Mouse (Mus musculus): ENCODE results near the gene Gm12248. TPM values are rescaled to one million over a fixed set of nuclear protein-coding genes. Genes with fewer than 3 reads are reported as not detected.

Gene Gm12248
- polyA plus RNA-seq, 1 experiment, result not detected

DNA sequence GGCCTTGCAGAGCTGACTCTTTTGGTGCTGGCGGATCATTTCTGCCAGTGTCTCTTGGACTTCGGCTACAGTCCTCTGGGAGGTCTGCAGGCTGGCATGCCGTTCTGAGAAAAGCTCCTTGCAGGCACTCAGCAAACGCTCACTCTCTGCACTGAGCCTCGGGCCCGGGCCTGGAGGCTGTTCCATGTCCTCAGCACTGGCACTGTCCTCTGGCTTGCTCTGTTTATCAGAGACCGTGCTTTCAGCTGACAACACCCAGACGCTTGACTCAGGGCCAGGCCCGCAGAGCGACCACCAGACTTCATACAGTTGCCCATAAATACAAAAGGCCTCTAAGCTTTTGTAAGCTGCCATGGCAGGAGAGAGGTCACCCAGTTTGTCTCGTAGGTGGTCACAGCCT, 32.1 kb upstream of the Gm12248 start:
- TF ChIP-seq FLI1 (IDR thresholded peaks at IDR 0.05; ENCODE audit: low read length), result no peak
- no peak for TF ChIP-seq GATA1 (IDR thresholded peaks at IDR 0.05; ENCODE audit: borderline replicate concordance, low read length)

DNA sequence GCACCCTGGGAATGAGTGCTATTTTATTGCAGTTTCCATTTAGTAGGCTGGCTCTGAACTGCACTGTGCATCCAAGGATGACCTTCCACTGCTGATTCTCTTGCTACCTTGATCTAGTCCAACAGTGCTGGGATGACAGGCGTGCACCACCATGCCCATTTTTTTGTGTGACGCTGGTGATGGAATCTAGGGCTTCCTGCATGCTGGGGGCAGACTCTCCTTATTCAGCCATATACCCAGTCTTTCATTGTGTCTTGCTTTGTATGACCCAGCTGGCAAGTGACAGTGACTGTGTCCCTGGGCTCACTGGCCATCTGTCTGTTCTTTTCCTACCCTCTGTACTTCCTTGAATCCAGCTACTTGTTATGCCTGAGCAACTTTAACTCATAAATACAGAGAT, 30.8 kb upstream of the Gm12248 start:
- TF ChIP-seq GATA1 (IDR thresholded peaks at IDR 0.05; ENCODE audit: borderline replicate concordance, low read length) (no peak), FLI1 (IDR thresholded peaks at IDR 0.05; ENCODE audit: low read length) (no peak)
- peaks cover 89% of the 10 kb centered on the region for H3K36me3 ChIP-seq (replicated peaks; ENCODE audit: low read length)

More for the DNA sequence above, 32.1 kb upstream of the Gm12248 start:
- Histone ChIP-seq H3K9me3 (no peaks in the 10 kb centered on the region), H3K4me3 (replicated peaks) (no peak overlapping the region), H3K36me3 (replicated peaks; ENCODE audit: low read length) (peaks cover 95% of the 10 kb centered on the region), H3K27me3 (replicated peaks) (no peaks in the 10 kb centered on the region), H3K4me1 (peaks cover 11% of the 10 kb centered on the region)

DNA sequence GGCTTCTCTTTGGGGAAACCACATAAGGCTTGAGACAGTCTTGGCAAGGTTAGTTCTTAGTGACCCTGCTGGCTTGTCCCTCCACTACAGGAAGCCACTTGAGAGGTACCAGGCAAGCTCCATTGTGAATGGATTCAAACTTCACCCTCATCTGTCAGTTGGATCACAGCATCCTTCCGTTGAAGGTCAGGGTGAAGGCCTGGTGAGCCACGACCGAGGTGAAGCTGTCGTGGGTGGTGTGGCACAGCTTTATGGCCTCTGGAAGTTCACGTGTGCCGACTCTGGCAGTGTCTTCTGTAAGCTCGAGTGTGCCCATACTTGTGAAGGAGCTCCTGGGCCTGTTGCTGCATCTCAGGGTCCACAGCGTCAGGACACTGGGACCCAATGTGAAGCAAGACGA, 28.4 kb upstream of the Gm12248 start:
- Histone ChIP-seq H3K4me3 (replicated peaks) (no peak overlapping the region), H3K36me3 (replicated peaks; ENCODE audit: low read length) (peaks cover 90% of the 10 kb centered on the region)
- TF ChIP-seq FLI1 (IDR thresholded peaks at IDR 0.05; ENCODE audit: low read length), result no peak
- TF ChIP-seq GATA1 (IDR thresholded peaks at IDR 0.05; ENCODE audit: borderline replicate concordance, low read length), result no peak

More for the DNA sequence above, 30.8 kb upstream of the Gm12248 start:
- Histone ChIP-seq H3K4me3 (replicated peaks) (no peak overlapping the region), H3K9me3 (no peaks in the 10 kb centered on the region), H3K4me1 (peaks cover 13% of the 10 kb centered on the region), H3K27me3 (replicated peaks) (no peaks in the 10 kb centered on the region)

GRCm38 (mm10) chr11:58120655-58121054, 27.7 kb upstream of the Gm12248 start:
- Histone ChIP-seq H3K4me1 (peaks cover 29% of the 10 kb centered on the region), H3K27me3 (replicated peaks) (no peaks in the 10 kb centered on the region), H3K9me3 (no peaks in the 10 kb centered on the region), H3K4me3 (replicated peaks) (no peak overlapping the region), H3K36me3 (replicated peaks; ENCODE audit: low read length) (peaks cover 90% of the 10 kb centered on the region)
- TF ChIP-seq GATA1 (IDR thresholded peaks at IDR 0.05; ENCODE audit: borderline replicate concordance, low read length) (no peak), FLI1 (IDR thresholded peaks at IDR 0.05; ENCODE audit: low read length) (no peak)

More for the DNA sequence above, 28.4 kb upstream of the Gm12248 start:
- Histone ChIP-seq H3K27me3 (replicated peaks) (no peaks in the 10 kb centered on the region), H3K4me1 (peaks cover 29% of the 10 kb centered on the region), H3K9me3 (no peaks in the 10 kb centered on the region)

DNA sequence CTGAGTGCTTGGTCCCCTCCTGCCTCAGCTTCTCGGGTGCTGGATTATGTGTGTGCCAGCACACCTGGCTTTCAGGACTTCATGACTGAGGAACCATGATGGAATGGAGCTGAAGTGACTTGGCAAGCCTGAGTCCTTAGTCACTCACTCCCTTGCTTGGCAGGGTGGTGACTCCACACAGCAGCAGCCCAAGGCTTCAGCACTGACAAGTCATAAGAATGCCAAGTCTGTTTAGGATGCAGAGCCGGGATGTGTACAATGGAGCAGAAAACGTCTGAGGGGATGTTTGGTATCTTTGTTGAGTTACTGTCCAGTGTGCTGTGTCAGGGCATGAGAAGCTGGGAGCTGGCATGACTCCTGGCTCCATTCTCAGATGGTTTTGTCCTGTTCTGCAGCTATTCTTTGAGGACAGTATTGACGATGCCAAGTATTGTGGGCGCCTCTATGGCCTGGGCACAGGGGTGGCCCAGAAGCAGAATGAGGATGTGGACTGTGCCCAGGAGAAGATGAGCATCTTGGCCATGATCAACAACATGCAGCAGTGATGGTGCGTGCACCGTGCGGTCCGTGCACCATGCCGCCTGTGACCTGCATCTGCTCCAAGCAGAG, 24.2 kb upstream of the Gm12248 start:
- Histone ChIP-seq H3K36me3 (replicated peaks; ENCODE audit: low read length) (peaks cover 91% of the 10 kb centered on the region), H3K27me3 (replicated peaks) (no peaks in the 10 kb centered on the region), H3K9me3 (no peaks in the 10 kb centered on the region), H3K4me1 (peaks cover 37% of the 10 kb centered on the region), H3K4me3 (replicated peaks) (peak overlapping the region; percentile 70)
- TF ChIP-seq FLI1 (IDR thresholded peaks at IDR 0.05; ENCODE audit: low read length) (no peak), GATA1 (IDR thresholded peaks at IDR 0.05; ENCODE audit: borderline replicate concordance, low read length) (no peak)

DNA sequence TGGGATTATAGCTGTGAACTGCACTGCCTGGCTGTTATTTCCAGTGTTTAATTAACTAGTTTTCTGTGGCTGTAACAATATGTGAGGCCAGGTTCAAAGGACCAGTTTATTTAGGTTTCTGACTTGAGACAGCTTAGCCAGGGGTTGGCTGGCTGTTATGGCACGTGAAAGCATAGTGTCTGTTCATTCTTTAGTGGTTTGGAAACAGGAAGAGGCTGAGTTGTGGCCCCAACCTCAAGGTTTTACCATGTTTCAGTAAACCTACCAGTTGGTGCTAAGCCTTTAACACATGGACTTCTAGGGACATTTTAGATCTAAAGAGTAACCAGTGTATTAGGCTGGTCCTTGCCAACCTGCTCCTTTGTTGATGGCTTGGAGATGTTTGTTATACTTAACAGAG, 23.6 kb upstream of the Gm12248 start:
- TF ChIP-seq FLI1 (IDR thresholded peaks at IDR 0.05; ENCODE audit: low read length) (no peak), GATA1 (IDR thresholded peaks at IDR 0.05; ENCODE audit: borderline replicate concordance, low read length) (no peak)
- H3K9me3 ChIP-seq, result no peaks in the 10 kb centered on the region
- peaks cover 37% of the 10 kb centered on the region for H3K4me1 ChIP-seq
- no peaks in the 10 kb centered on the region for H3K27me3 ChIP-seq (replicated peaks)
- H3K4me3 ChIP-seq (replicated peaks), result peak overlapping the region; percentile 70
- peaks cover 90% of the 10 kb centered on the region for H3K36me3 ChIP-seq (replicated peaks; ENCODE audit: low read length)

DNA sequence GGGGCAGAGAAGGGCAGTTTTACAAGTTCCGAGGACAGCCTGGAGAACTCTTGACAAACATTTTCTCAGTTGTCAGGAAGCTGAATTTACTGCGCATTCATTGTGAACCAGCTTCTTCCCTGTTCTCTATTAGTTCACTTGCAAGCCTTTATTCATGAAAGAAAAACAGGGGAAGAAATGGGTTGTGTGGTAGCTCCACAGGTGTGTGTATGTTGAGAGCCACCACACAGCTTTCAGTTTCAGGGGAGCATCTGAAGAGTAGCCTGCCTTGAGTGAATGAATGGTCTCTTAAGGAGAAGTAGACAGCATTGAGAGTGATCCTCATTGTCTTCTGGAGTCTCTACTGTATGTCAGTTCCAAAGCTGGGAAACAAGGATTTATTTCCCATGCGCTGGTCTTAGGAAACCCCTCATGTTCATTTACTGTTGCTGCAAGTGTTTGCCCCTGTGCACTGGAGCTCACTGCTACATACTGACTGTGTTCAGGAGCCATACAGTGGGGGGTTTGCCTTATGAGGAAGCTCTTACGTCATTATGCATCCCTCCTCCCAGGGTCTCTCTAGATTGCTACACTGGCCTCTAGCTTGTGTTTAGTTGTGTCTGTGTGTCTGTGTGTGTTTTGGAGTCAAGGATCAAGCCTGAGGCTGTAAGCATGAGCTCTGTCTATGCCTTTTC, 14.9 kb upstream of the Gm12248 start:
- TF ChIP-seq FLI1 (IDR thresholded peaks at IDR 0.05; ENCODE audit: low read length), result no peak
- TF ChIP-seq GATA1 (IDR thresholded peaks at IDR 0.05; ENCODE audit: borderline replicate concordance, low read length), result no peak
- no peaks in the 10 kb centered on the region for H3K9me3 ChIP-seq
- H3K4me1 ChIP-seq, result peaks cover 56% of the 10 kb centered on the region
- peak overlapping the region; percentile 80 for H3K4me3 ChIP-seq (replicated peaks)
- H3K36me3 ChIP-seq (replicated peaks; ENCODE audit: low read length), result peaks cover 38% of the 10 kb centered on the region
- H3K27me3 ChIP-seq (replicated peaks), result no peaks in the 10 kb centered on the region

DNA sequence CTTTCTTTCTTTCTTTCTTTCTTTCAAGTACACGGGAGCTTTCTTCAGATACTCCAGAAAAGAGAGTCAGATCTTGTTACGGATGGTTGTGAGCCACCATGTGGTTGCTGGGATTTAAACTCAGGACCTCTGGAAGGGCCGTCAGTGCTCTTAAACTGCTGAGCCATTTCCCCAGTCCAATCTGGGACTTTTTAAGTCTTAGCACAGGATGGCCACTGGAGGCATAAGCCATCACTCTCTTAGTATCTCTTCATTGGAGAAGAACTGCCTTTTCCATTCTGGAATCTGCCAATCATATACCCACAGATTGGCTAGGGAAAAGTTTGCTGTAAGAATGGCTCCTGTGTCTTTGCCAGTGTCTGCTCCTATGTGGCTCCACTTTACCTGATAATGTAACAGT, 14.1 kb upstream of the Gm12248 start:
- Histone ChIP-seq H3K36me3 (replicated peaks; ENCODE audit: low read length) (peaks cover 30% of the 10 kb centered on the region), H3K4me3 (replicated peaks) (peak overlapping the region; percentile 80), H3K27me3 (replicated peaks) (no peaks in the 10 kb centered on the region), H3K4me1 (peaks cover 60% of the 10 kb centered on the region), H3K9me3 (no peaks in the 10 kb centered on the region)
- TF ChIP-seq GATA1 (IDR thresholded peaks at IDR 0.05; ENCODE audit: borderline replicate concordance, low read length), result no peak
- no peak for TF ChIP-seq FLI1 (IDR thresholded peaks at IDR 0.05; ENCODE audit: low read length)

DNA sequence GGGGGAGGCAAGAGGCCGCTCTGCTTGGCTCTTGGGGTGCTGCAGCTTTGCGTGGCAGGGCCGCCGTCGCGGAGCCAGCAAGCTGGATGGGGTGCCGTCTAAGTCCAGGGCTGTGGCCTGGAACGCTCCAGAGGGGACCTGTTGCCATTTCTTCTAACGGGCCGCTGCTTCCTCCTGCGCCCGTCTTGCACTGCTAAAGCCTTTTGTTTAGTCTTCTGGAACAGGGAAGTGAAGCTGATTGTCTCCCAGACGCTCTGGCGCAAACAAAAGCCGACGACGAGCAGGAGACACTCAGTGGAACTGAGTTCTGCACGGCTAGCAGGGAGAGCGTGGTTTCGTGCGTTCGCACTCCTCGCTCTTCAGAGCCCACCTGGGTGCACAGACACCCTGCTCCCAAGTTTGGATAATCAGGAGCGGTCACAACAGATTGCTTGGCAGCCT, 11.4 kb upstream of the Gm12248 start:
- Histone ChIP-seq H3K36me3 (replicated peaks; ENCODE audit: low read length) (peaks cover 4% of the 10 kb centered on the region), H3K9me3 (no peaks in the 10 kb centered on the region), H3K27me3 (replicated peaks) (no peaks in the 10 kb centered on the region), H3K4me3 (replicated peaks) (peak overlapping the region; percentile 98), H3K4me1 (peaks cover 62% of the 10 kb centered on the region)
- TF ChIP-seq FLI1 (IDR thresholded peaks at IDR 0.05; ENCODE audit: low read length) (no peak), GATA1 (IDR thresholded peaks at IDR 0.05; ENCODE audit: borderline replicate concordance, low read length) (no peak)

GRCm38 (mm10) chr11:58103697-58104306, 10.9 kb upstream of the Gm12248 start, which contains the start of gene Cnot8:
Gene Cnot8 (plus strand): TSS chr11:58104153.
- peaks cover 57% of the 10 kb centered on the region for H3K4me1 ChIP-seq
- H3K4me3 ChIP-seq (replicated peaks), result peak within 1 kb of the TSS; percentile 98
- H3K27me3 ChIP-seq (replicated peaks), result no peaks in the 10 kb centered on the region
- H3K36me3 ChIP-seq (replicated peaks; ENCODE audit: low read length), result no peaks in the 10 kb centered on the region
- H3K9me3 ChIP-seq, result no peaks in the 10 kb centered on the region
- TF ChIP-seq GATA1 (IDR thresholded peaks at IDR 0.05; ENCODE audit: borderline replicate concordance, low read length) (no peak), FLI1 (IDR thresholded peaks at IDR 0.05; ENCODE audit: low read length) (no peak)
